Mouse (Mus musculus) ES-E14 (cell line): Measurements from ENCODE around the gene Zfp652. TPM values are rescaled to one million over a fixed set of nuclear protein-coding genes. Genes with fewer than 3 reads are reported as not detected.

Source experiments
- DNase-seq: peaks from one replicate; pipeline ENCODE4 v3.0.0-alpha.2; 2013; ENCODE audit warnings: low read depth, low spot score
- H3K27ac ChIP-seq: 2 replicates; pipeline ENCODE4 v1.5.1; 2012; ENCODE audit warnings: low read depth, mild to moderate bottlenecking, low read length, moderate library complexity, mixed read lengths; ENCODE audit not compliant: poor library complexity, insufficient read depth, severe bottlenecking
- H3K36me3 ChIP-seq: 2 replicates; pipeline ENCODE4 v1.6.1; 2012; ENCODE audit warnings: mild to moderate bottlenecking, low read length, moderate library complexity, mixed read lengths; ENCODE audit not compliant: control insufficient read depth, poor library complexity, insufficient read depth, severe bottlenecking
- H3K4me1 ChIP-seq, 2 experiments: fragments of 150-350 bp in 1 of 2; sonication (generic) in 1 of 2; 2 replicates each; pipeline ENCODE4 v1.6.1; 2012; ENCODE audit warnings: low read length in 2 of 2, mild to moderate bottlenecking in 1 of 2, mixed read lengths in 1 of 2; ENCODE audit not compliant: control insufficient read depth in 2 of 2, insufficient read depth in 2 of 2, poor library complexity in 1 of 2
- H3K4me3 ChIP-seq, 2 experiments: fragments of 150-350 bp in 1 of 2; sonication (generic) in 1 of 2; 2 replicates each; pipeline ENCODE4 v1.5.1; 2012; ENCODE audit warnings: low read length in 2 of 2, low read depth in 1 of 2, mild to moderate bottlenecking in 1 of 2, mixed read lengths in 1 of 2; ENCODE audit not compliant: insufficient read depth in 1 of 2, poor library complexity in 1 of 2, severe bottlenecking in 1 of 2
- H3K9ac ChIP-seq: 2 replicates; pipeline ENCODE4 v1.6.1; 2012; ENCODE audit warnings: low read depth, mild to moderate bottlenecking, low read length, mixed read lengths; ENCODE audit not compliant: poor library complexity, insufficient read depth, severe bottlenecking
- H3K9me3 ChIP-seq: fragments of 150-350 bp; sonication (generic); 2 replicates; pipeline ENCODE4 v1.6.1; 2012; ENCODE audit warnings: low read depth, mild to moderate bottlenecking, low read length; ENCODE audit not compliant: control insufficient read depth, insufficient read depth
- CHD2 ChIP-seq: IDR thresholded peaks from 2 replicates; pipeline ENCODE4 v1.6.1; 2014; ENCODE audit warnings: mild to moderate bottlenecking, low read depth, low read length, inconsistent platforms
- HCFC1 ChIP-seq: IDR thresholded peaks from 2 replicates; pipeline ENCODE4 v1.6.1; 2012; ENCODE audit warnings: low read length, inconsistent platforms, borderline replicate concordance; ENCODE audit not compliant: insufficient read depth
- MAFK ChIP-seq: IDR thresholded peaks from 2 replicates; pipeline ENCODE4 v1.6.1; 2014; ENCODE audit warnings: mild to moderate bottlenecking, low read depth, low read length, inconsistent platforms; ENCODE audit not compliant: insufficient read depth
- ZC3H11A ChIP-seq: IDR thresholded peaks from 2 replicates; pipeline ENCODE4 v1.6.1; 2012; ENCODE audit warnings: low read depth, mild to moderate bottlenecking, inconsistent platforms, low read length, borderline replicate concordance
- ZNF384 ChIP-seq: IDR thresholded peaks from 2 replicates; pipeline ENCODE4 v1.6.1; 2012; ENCODE audit warnings: low read depth, low read length, inconsistent platforms
- in situ Hi-C, 2 experiments: fragments of 600-800 bp; cut with MboI; formaldehyde crosslinking; loops; one replicate each; pipeline ENCODE4 v1.15.1; 2025; ENCODE audit warnings: low sequenced_read_pairs in 2 of 2, inconsistent platforms in 1 of 2; ENCODE audit not compliant: unreplicated experiment in 2 of 2
- total RNA-seq: library from RNA; depleted of rRNA; stranded (reverse); fragments of 300-350 nt; gene quantifications from 2 replicates; pipeline ENCODE4 v1.2.3, GENCODE M21; 2012

The Zfp652 gene
- total RNA-seq, 1 experiment: 26.9 TPM

DNA sequence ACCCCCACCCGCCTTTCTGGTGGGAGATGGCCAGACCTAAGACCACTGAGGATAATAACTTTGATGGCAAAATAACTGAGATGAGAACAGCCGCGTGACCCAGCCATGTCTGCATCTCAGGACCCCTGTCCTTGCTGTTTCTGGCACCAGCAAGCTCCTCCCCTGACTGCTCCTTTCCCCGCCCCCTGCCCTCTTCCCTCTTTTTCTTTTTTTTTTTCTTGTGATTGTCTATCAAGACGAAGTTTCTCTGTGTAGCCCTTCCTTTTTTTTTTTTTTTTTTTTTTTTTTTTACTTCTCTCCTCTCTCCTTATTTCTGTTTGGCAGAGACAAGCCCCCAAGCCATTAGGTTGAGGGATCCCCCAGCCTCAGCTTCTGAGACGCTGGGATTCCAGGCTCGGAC lies 98.4 kb downstream of the Zfp652 start:
- no peaks in the 10 kb centered on the region for H3K9me3 ChIP-seq
- H3K27ac ChIP-seq: no peak overlapping the region
- peak overlapping the region; percentile 37 to 49; a peak in 3 of 4 replicates for H3K4me3 ChIP-seq
- TF ChIP-seq CHD2: no peak
- no peak for TF ChIP-seq ZC3H11A
- peak; percentile 80 for TF ChIP-seq ZNF384
- TF ChIP-seq MAFK: no peak
- peak overlapping the region; percentile 30; the same call in 1 of the 2 replicates for H3K9ac ChIP-seq
- in situ Hi-C loops: no loop called here
- no peak for DNase-seq
- H3K4me1 ChIP-seq: peaks cover 4 to 19% of the 10 kb centered on the region in 2 experiments; a peak in 3 of 4 replicates
- H3K36me3 ChIP-seq: no peaks in the 10 kb centered on the region

DNA sequence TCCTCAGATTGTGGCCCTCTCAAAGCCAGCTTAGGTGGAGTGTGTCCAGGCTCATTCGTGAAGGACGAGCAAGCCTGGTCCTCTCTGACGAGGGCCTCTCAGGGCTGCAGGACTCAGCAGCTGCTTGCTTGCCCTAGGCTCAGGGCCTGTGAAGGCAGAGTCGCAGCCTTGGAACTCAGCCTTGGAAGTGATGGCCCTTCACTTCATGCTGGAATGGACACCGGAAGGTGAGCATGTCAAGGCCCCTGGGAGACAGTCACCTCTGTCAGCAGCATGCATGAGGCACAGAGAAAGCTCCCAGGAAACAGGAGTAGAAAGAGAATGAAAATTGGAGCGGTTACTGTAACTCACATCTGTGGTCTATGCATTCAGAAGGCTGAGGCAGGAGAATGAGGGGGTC lies 99.3 kb downstream of the Zfp652 start:
- in situ Hi-C loops: no loop called here
- H3K9ac ChIP-seq: no peak overlapping the region
- no peaks in the 10 kb centered on the region for H3K36me3 ChIP-seq
- DNase-seq: no peak
- TF ChIP-seq ZC3H11A: no peak
- peaks cover 4 to 19% of the 10 kb centered on the region in 2 experiments; a peak in 3 of 4 replicates for H3K4me1 ChIP-seq
- H3K4me3 ChIP-seq: no peak overlapping the region
- H3K27ac ChIP-seq: no peak overlapping the region
- H3K9me3 ChIP-seq: no peaks in the 10 kb centered on the region

DNA sequence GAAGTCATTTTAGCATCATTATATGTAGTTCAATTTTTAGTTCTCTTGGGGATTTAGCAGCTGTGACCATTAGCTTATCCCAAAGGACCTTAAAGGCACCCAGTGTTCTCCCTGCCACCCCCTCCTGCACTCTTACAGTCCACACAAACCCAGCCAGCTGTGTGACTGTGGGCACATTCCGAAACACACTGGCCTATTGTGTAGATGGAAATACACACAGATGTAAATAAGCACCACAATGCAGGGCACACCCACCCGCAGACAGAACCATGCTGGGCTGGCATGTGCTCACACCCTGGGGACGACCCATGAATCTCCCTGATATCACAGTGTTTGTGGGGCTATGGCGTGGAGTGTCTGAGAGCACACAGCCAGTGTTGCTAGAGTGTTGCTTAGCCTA lies 99.8 kb downstream of the Zfp652 start:
- TF ChIP-seq MAFK: no peak
- no peak for TF ChIP-seq ZNF384
- TF ChIP-seq HCFC1: no peak
- TF ChIP-seq CHD2: no peak
- no peak for TF ChIP-seq ZC3H11A
- Histone ChIP-seq H3K4me1 (peaks cover 4 to 19% of the 10 kb centered on the region in 2 experiments; a peak in 3 of 4 replicates), H3K4me3 (no peak overlapping the region), H3K9ac (no peak overlapping the region), H3K27ac (no peak overlapping the region), H3K9me3 (no peaks in the 10 kb centered on the region), H3K36me3 (no peaks in the 10 kb centered on the region)
- in situ Hi-C loops: no loop called here
- DNase-seq: no peak

DNA sequence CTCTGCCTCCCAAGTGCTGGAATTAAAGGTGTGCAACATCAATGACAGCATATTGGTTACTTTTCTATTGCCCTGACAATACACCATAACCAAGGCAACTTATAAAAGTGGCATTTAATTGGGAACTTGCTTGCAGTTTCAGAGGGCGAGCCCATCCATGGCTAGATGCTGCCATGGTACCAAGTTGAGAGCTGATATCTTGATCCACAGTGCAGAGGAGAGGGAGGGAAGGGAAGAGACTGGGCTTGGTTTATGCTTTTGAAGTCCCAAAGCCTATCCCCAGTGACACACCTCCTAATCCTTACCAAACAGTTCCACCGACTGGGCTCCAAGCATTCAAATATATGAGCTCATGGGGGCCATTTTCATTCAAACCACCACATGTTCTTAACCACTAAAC lies 101.6 kb downstream of the Zfp652 start:
- Histone ChIP-seq H3K36me3 (no peaks in the 10 kb centered on the region), H3K4me3 (no peak overlapping the region), H3K4me1 (peaks cover 4 to 20% of the 10 kb centered on the region in 2 experiments; a peak in 3 of 4 replicates), H3K9ac (no peak overlapping the region), H3K9me3 (no peaks in the 10 kb centered on the region), H3K27ac (no peak overlapping the region)
- TF ChIP-seq HCFC1: no peak
- no peak for TF ChIP-seq MAFK
- no peak for TF ChIP-seq CHD2
- TF ChIP-seq ZNF384: no peak
- no peak for TF ChIP-seq ZC3H11A
- in situ Hi-C loops: no loop called here
- DNase-seq: no peak

DNA sequence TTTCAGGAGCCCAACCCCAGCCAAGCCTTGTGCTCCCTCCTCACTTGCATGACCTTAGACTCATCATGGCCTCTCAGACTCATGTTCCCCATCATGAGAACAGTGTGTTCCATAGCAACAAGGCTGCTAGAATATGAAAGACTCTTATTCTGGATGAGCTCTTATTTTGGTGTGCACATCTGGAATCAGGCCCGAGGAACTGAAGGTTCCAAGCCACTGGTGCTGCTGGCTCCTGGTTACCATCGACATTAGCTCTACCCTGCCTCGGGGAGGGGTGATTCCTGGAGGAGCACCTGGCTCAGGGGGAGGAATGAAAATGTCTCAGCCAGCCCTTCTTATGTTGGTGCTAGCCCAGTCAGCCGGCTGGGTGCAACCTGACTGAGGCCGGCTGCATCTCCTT lies 102.4 kb downstream of the Zfp652 start:
- in situ Hi-C loops: no loop called here
- Histone ChIP-seq H3K36me3 (no peaks in the 10 kb centered on the region), H3K9me3 (no peaks in the 10 kb centered on the region), H3K4me3 (no peak overlapping the region), H3K27ac (no peak overlapping the region), H3K4me1 (peaks cover 4 to 20% of the 10 kb centered on the region in 2 experiments; a peak in 3 of 4 replicates), H3K9ac (no peak overlapping the region)
- TF ChIP-seq MAFK (no peak), ZC3H11A (no peak), ZNF384 (no peak), CHD2 (no peak), HCFC1 (no peak)
- DNase-seq: no peak
